Mouse (Mus musculus): Measurements from ENCODE around the gene Dip2c. TPM values are rescaled to one million over a fixed set of nuclear protein-coding genes. Genes with fewer than 3 reads are reported as not detected.

Dip2c gene
- polyA plus RNA-seq, 1 experiment from 2014 or later: 11.8 TPM

GRCm38 (mm10) chr13:9467216-9467615 is 190.9 kb downstream of the Dip2c start:
- no peak overlapping the region for H3K4me3 ChIP-seq
- H3K4me1 ChIP-seq (replicated peaks): no peaks in the 10 kb centered on the region
- H3K27me3 ChIP-seq: no peaks in the 10 kb centered on the region
- H3K9ac ChIP-seq: no peak overlapping the region
- WGBS: 31% methylated on average over 1 of the region's 1 CpGs
- H3K27ac ChIP-seq (replicated peaks): no peak overlapping the region
- no peak for ATAC-seq (ENCODE audit: low read depth)
- no peaks in the 10 kb centered on the region for H3K9me3 ChIP-seq
- no peaks in the 10 kb centered on the region for H3K36me3 ChIP-seq
- H3K4me2 ChIP-seq: no peak overlapping the region

GRCm38 (mm10) chr13:9473383-9473782 is 197.1 kb downstream of the Dip2c start:
- Histone ChIP-seq H3K27me3 (no peaks in the 10 kb centered on the region), H3K4me3 (no peak overlapping the region), H3K36me3 (no peaks in the 10 kb centered on the region), H3K9ac (no peak overlapping the region), H3K27ac (replicated peaks) (no peak overlapping the region), H3K9me3 (peaks cover 9% of the 10 kb centered on the region; the same call in 1 of the 2 replicates), H3K4me1 (replicated peaks) (no peaks in the 10 kb centered on the region), H3K4me2 (no peak overlapping the region)
- ATAC-seq (ENCODE audit: low read depth): no peak
- WGBS: 98% methylated on average over 1 of the region's 1 CpGs

- no peak for ATAC-seq (ENCODE audit: low read depth)
Observed at GRCm38 (mm10) chr13:9481722-9482121, 205.4 kb downstream of the Dip2c start.

GRCm38 (mm10) chr13:9489696-9490095 is 213.4 kb downstream of the Dip2c start:
- H3K27ac ChIP-seq (replicated peaks): no peak overlapping the region
- no peak overlapping the region for H3K4me2 ChIP-seq
- no peak overlapping the region for H3K9ac ChIP-seq
- 0 out of 2 replicates have a peak, but pooled peaks cover 2% of the 10 kb centered on the region for H3K4me1 ChIP-seq (replicated peaks)
- H3K27me3 ChIP-seq: no peaks in the 10 kb centered on the region
- H3K36me3 ChIP-seq: no peaks in the 10 kb centered on the region
- H3K9me3 ChIP-seq: no peaks in the 10 kb centered on the region
- no peak for ATAC-seq (ENCODE audit: low read depth)
- no peak overlapping the region for H3K4me3 ChIP-seq
- 93% methylated on average over 3 of the region's 3 CpGs for WGBS

More at GRCm38 (mm10) chr13:9481722-9482121, 205.4 kb downstream of the Dip2c start:
- no peaks in the 10 kb centered on the region for H3K36me3 ChIP-seq
- H3K9me3 ChIP-seq: 0 out of 2 replicates have a peak, but pooled peaks cover 5% of the 10 kb centered on the region
- H3K27me3 ChIP-seq: no peaks in the 10 kb centered on the region
- 87% methylated on average over 1 of the region's 1 CpGs for WGBS
- no peak overlapping the region for H3K9ac ChIP-seq
- H3K4me2 ChIP-seq: no peak overlapping the region
- H3K4me3 ChIP-seq: no peak overlapping the region
- H3K4me1 ChIP-seq (replicated peaks): no peaks in the 10 kb centered on the region
- no peak overlapping the region for H3K27ac ChIP-seq (replicated peaks)

- no peak for ATAC-seq (ENCODE audit: low read depth)
- peak overlapping the region; percentile 5; the same call in 1 of the 2 replicates for H3K4me3 ChIP-seq
Observed at GRCm38 (mm10) chr13:9494726-9495125, 218.4 kb downstream of the Dip2c start.

GRCm38 (mm10) chr13:9504118-9504856 is 228.0 kb downstream of the Dip2c start:
- H3K36me3 ChIP-seq: no peaks in the 10 kb centered on the region
- no peaks in the 10 kb centered on the region for H3K27me3 ChIP-seq
- no peaks in the 10 kb centered on the region for H3K9me3 ChIP-seq
- H3K9ac ChIP-seq: no peak overlapping the region
- H3K27ac ChIP-seq (replicated peaks): no peak overlapping the region
- no peaks in the 10 kb centered on the region for H3K4me1 ChIP-seq (replicated peaks)
- 68% methylated on average over 6 of the region's 6 CpGs for WGBS
- no peak overlapping the region for H3K4me2 ChIP-seq
- no peak overlapping the region for H3K4me3 ChIP-seq
- no peak for ATAC-seq (ENCODE audit: low read depth)

More at GRCm38 (mm10) chr13:9494726-9495125, 218.4 kb downstream of the Dip2c start:
- Histone ChIP-seq H3K9me3 (no peaks in the 10 kb centered on the region), H3K9ac (no peak overlapping the region), H3K36me3 (no peaks in the 10 kb centered on the region), H3K4me2 (peak overlapping the region; percentile 30), H3K27me3 (no peaks in the 10 kb centered on the region), H3K4me1 (replicated peaks) (0 out of 2 replicates have a peak, but pooled peaks cover 2% of the 10 kb centered on the region), H3K27ac (replicated peaks) (no peak overlapping the region)
- 71% methylated on average over 21 of the region's 21 CpGs for WGBS

- no peak for ATAC-seq (ENCODE audit: low read depth)
- H3K27ac ChIP-seq (replicated peaks): no peak overlapping the region
Observed at GRCm38 (mm10) chr13:9538556-9538955, 262.2 kb downstream of the Dip2c start.

GRCm38 (mm10) chr13:9547698-9548344 is 271.5 kb downstream of the Dip2c start:
- H3K4me3 ChIP-seq: no peak overlapping the region
- 19% methylated on average over 9 of the region's 9 CpGs for WGBS
- H3K4me1 ChIP-seq (replicated peaks): peaks cover 6% of the 10 kb centered on the region
- ATAC-seq (ENCODE audit: low read depth): no peak
- H3K27me3 ChIP-seq: no peaks in the 10 kb centered on the region
- peaks cover 11% of the 10 kb centered on the region; the same call in 1 of the 2 replicates for H3K36me3 ChIP-seq
- H3K4me2 ChIP-seq: no peak overlapping the region
- no peaks in the 10 kb centered on the region for H3K9me3 ChIP-seq
- no peak overlapping the region for H3K9ac ChIP-seq
- H3K27ac ChIP-seq (replicated peaks): no peak overlapping the region

More at GRCm38 (mm10) chr13:9538556-9538955, 262.2 kb downstream of the Dip2c start:
- H3K27me3 ChIP-seq: no peaks in the 10 kb centered on the region
- no peaks in the 10 kb centered on the region for H3K4me1 ChIP-seq (replicated peaks)
- H3K9ac ChIP-seq: no peak overlapping the region
- no peak overlapping the region for H3K4me3 ChIP-seq
- no peaks in the 10 kb centered on the region for H3K36me3 ChIP-seq
- H3K9me3 ChIP-seq: no peaks in the 10 kb centered on the region
- no peak overlapping the region for H3K4me2 ChIP-seq

- no peak overlapping the region for H3K9ac ChIP-seq
- no peak overlapping the region for H3K4me2 ChIP-seq
- WGBS: 79% methylated on average over 1 of the region's 1 CpGs
- no peaks in the 10 kb centered on the region for H3K9me3 ChIP-seq
- H3K36me3 ChIP-seq: peaks cover 7% of the 10 kb centered on the region; the same call in 1 of the 2 replicates
- no peaks in the 10 kb centered on the region for H3K4me1 ChIP-seq (replicated peaks)
- H3K4me3 ChIP-seq: no peak overlapping the region
- no peak for ATAC-seq (ENCODE audit: low read depth)
- no peaks in the 10 kb centered on the region for H3K27me3 ChIP-seq
- H3K27ac ChIP-seq (replicated peaks): no peak overlapping the region
Observed at GRCm38 (mm10) chr13:9562099-9562498, 285.8 kb downstream of the Dip2c start.

GRCm38 (mm10) chr13:9562921-9563320 is 286.6 kb downstream of the Dip2c start:
- Histone ChIP-seq H3K36me3 (peaks cover 12% of the 10 kb centered on the region), H3K4me3 (no peak overlapping the region), H3K4me1 (replicated peaks) (no peaks in the 10 kb centered on the region), H3K9ac (no peak overlapping the region), H3K27ac (replicated peaks) (no peak overlapping the region), H3K27me3 (no peaks in the 10 kb centered on the region), H3K4me2 (no peak overlapping the region), H3K9me3 (no peaks in the 10 kb centered on the region)
- ATAC-seq (ENCODE audit: low read depth): no peak
- 8% methylated on average over 2 of the region's 2 CpGs for WGBS

- Histone ChIP-seq H3K4me2 (no peak overlapping the region), H3K4me1 (replicated peaks) (no peaks in the 10 kb centered on the region), H3K36me3 (peaks cover 29% of the 10 kb centered on the region), H3K9me3 (no peaks in the 10 kb centered on the region), H3K9ac (no peak overlapping the region), H3K27ac (replicated peaks) (no peak overlapping the region), H3K27me3 (no peaks in the 10 kb centered on the region), H3K4me3 (no peak overlapping the region)
- 73% methylated on average over 5 of the region's 5 CpGs for WGBS
- peak; percentile 61; the same call in 1 of the 2 replicates for ATAC-seq (ENCODE audit: low read depth)
Observed at GRCm38 (mm10) chr13:9568852-9569251, 292.5 kb downstream of the Dip2c start.

GRCm38 (mm10) chr13:9576686-9577085 is 300.4 kb downstream of the Dip2c start:
- Histone ChIP-seq H3K36me3 (peaks cover 35% of the 10 kb centered on the region), H3K4me1 (replicated peaks) (no peaks in the 10 kb centered on the region), H3K27ac (replicated peaks) (no peak overlapping the region), H3K9ac (no peak overlapping the region), H3K9me3 (no peaks in the 10 kb centered on the region), H3K27me3 (no peaks in the 10 kb centered on the region), H3K4me3 (no peak overlapping the region), H3K4me2 (no peak overlapping the region)
- 85% methylated on average over 4 of the region's 4 CpGs for WGBS
- ATAC-seq (ENCODE audit: low read depth): no peak

Data from neural tube, embryonic 13.5 days (tissue).